Mouse (Mus musculus): ENCODE results near the gene Olfr339. TPM values are rescaled to one million over a fixed set of nuclear protein-coding genes. Genes with fewer than 3 reads are reported as not detected.
"Not testable (repeated sequence)": the region's sequence is repeated elsewhere in the genome, so short reads cannot be mapped to it uniquely, and the experiment has no call there.

The Olfr339 gene
- not detected for total RNA-seq (2021)
- long read RNA-seq, experiment 1: 0 reads
- long read RNA-seq, experiment 2: 0 reads

DNA sequence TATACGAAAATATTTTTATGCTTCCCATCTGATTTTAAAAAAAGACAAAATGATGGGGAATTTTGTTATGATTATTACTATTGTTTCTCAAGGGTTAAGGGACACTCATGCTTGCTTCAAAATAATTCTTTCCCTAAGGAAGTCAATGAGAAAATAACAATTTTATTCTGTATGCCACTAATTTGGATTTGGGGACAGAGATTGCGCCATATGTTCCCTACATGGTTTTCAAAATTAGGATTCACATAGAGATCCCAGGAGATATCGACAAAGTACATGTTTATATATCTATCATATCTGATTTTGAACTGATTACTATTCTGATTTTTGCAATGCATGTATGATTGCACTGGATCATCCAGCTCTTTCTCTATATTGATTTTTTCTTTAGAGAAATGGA is at the start of gene Olfr339:
Gene Olfr339, plus strand, starts transcription at position 301 of the 400 bp plus-strand sequence.
- intact Hi-C loops (cut with DNase I; ENCODE audit: low total_unique reads): no loop called here

DNA sequence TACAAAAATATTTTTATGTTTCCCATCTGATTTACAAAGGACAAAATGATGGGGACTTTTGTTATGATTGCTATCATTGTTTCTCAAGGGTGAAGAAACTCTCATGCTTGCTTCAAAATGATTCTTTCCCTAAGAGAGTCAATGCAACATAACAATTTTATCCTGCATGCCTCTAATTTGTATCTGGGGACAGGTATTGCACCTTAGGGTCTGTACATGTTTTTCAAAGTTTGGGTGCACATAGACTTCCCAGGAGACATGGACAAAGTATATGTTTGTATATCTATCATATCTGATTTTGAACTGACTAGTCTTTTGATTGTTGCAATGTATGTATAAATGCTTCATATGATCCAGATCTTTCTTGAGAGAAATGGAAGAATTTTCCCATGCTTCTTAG is 45.5 kb upstream of the Olfr339 start, which contains the start of gene Olfr338:
Gene Olfr338, plus strand, starts transcription at position 301 of the 400 bp plus-strand sequence.
- intact Hi-C loops (cut with DNase I; ENCODE audit: low total_unique reads): no loop called here
- no peak for DNase-seq

More for the DNA sequence above, at the start of gene Olfr339:
- no peak for DNase-seq

DNA sequence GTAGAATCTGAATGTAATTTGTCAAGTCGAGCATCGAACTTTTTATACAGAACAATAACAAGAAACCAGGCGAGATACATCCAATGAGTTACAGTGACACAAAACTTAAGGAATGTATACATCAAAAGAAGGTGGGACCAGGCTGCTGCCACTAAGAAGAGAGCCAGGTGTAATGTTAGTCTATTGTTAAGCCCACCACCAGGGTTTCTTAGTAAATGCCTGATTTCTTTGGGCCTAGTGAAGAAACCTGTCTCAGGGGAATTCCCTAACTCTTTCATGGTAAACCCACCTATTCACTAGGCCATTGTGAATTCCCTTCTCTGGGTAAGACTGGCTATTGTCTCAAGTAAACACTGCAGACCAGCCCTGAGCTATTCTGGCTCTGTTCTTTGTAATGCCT is 3.6 kb upstream of the Olfr339 start:
- intact Hi-C loops (cut with DNase I; ENCODE audit: low total_unique reads); DNase-seq: not testable (repeated sequence)

DNA sequence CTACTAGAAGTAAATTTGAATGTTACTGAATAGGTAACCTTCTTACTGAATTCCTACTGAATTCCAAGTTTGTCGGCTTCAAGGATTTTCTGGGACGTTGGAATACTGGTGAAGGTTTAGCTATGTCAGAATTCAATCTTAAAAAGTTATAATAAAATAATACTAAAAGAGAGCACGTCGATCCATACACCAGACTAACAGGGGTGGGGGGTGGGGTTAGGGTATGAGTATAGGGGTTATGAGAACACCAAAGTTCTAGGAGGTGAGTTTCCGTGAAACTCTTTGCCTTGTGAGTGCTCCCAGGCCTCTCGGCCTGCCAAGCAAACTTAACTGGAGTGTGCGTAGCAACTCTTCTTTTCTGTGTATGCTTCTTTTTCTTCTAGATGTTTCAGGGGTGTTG is 3.2 kb upstream of the Olfr339 start:
- intact Hi-C loops (cut with DNase I; ENCODE audit: low total_unique reads); DNase-seq: not testable (repeated sequence)

DNA sequence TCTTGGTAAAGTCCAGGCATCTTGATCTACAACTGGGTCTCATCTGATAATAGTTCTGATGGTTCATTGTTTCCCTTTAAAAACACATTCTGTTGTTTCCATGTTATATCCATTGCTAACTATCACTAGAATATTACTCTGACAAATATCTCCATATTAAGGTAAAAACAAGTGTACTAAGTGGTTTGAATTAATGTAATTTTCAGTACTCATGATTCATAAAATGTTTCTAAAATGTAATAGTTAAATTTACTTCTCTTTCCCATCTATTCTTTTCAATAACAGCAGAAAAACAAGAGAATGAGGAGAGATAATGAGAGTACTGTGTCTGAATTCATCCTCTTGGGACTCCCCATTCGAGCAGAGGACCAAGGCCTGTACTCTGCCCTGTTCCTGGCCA is 33.5 kb downstream of the Olfr339 start, which contains the start of gene Olfr340:
Gene Olfr340, plus strand, starts transcription at position 301 of the 400 bp plus-strand sequence.
- intact Hi-C loops (cut with DNase I; ENCODE audit: low total_unique reads): no loop called here
- DNase-seq: no peak

DNA sequence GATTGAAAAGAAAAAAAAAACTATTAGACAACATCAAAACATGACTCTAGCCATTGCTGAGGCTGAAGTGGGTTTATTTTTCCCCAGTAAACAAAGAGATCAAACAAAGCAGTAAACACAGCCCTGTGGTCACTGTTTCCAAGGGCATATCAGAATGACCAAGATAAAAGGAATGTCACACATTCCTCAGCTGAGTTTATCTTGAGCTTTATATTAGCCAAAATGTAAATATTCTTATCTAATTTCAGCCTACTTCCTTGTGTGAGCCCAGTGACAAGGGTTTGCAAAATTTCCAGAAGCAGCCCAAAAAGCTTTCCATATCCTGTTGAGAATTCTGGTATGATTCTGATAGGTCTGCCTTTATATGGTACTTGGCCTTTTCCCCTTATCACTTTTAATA is 54.9 kb downstream of the Olfr339 start:
- intact Hi-C loops (cut with DNase I; ENCODE audit: low total_unique reads): no loop called here
- no peak for DNase-seq

Other genes starting within 250 kb of the Olfr339 start
- gene Ptgs1, start 188.5 kb upstream of the Olfr339 start, total RNA-seq (2021): 1 to 10 TPM; 3.9 to 5.4 TPM
- gene Olfr338, start 45.4 kb upstream of the Olfr339 start, total RNA-seq (2021): not detected
- gene Olfr340, start 33.6 kb downstream of the Olfr339 start, total RNA-seq (2021): not detected
- not detected for gene Olfr341, start 63.5 kb downstream of the Olfr339 start, total RNA-seq (2021)
- not detected for gene Olfr342, start 106.1 kb downstream of the Olfr339 start, total RNA-seq (2021)
- not detected for gene Olfr344, start 147.7 kb downstream of the Olfr339 start, total RNA-seq (2021)
- gene Olfr345, start 221.1 kb downstream of the Olfr339 start, total RNA-seq (2021): not detected